Mouse (Mus musculus) lung, embryonic 16.5 days (tissue): ENCODE results near the gene Trim7. TPM values are rescaled to one million over a fixed set of nuclear protein-coding genes. Genes with fewer than 3 reads are reported as not detected.
"Not testable (repeated sequence)": the region's sequence is repeated elsewhere in the genome, so short reads cannot be mapped to it uniquely, and the experiment has no call there.

Source experiments
- ATAC-seq: fragments of 200-750 bp; cut with Nextera tagmentation; 2 replicates; pipeline ENCODE4 v1.8.0; 2017; ENCODE audit warnings: low read depth, mild to moderate bottlenecking, moderate library complexity
- H3K27ac ChIP-seq: fragments of 300-500 bp; sonication (generic); 2 replicates; pipeline ENCODE4 v1.5.1; 2014; ENCODE audit warnings: mild to moderate bottlenecking, control low read depth, low read length
- H3K27me3 ChIP-seq: fragments of 300-500 bp; sonication (generic); 2 replicates; pipeline ENCODE4 v1.6.1; 2014; ENCODE audit warnings: low read depth, low read length, mixed read lengths; ENCODE audit not compliant: control insufficient read depth, insufficient read depth
- H3K36me3 ChIP-seq: fragments of 300-500 bp; sonication (generic); 2 replicates; pipeline ENCODE4 v1.6.1; 2014; ENCODE audit warnings: low read length; ENCODE audit not compliant: control insufficient read depth, insufficient read depth
- H3K4me1 ChIP-seq: fragments of 300-500 bp; sonication (generic); replicated peaks from 2 replicates; pipeline ENCODE4 v1.6.1; 2014; ENCODE audit warnings: low read length, mixed read lengths; ENCODE audit not compliant: control insufficient read depth, insufficient read depth
- H3K4me2 ChIP-seq: fragments of 300-500 bp; sonication (generic); 2 replicates; pipeline ENCODE4 v1.6.1; 2014; ENCODE audit warnings: low read depth, low read length, control low read depth
- H3K4me3 ChIP-seq: fragments of 300-500 bp; sonication (generic); 2 replicates; pipeline ENCODE4 v1.5.1; 2014; ENCODE audit warnings: mild to moderate bottlenecking, low read length, control low read depth
- H3K9ac ChIP-seq: fragments of 300-500 bp; sonication (generic); 2 replicates; pipeline ENCODE4 v1.6.1; 2014; ENCODE audit warnings: low read length, control low read depth
- H3K9me3 ChIP-seq: fragments of 300-500 bp; sonication (generic); 2 replicates; pipeline ENCODE4 v1.6.1; 2016; ENCODE audit warnings: low read length; ENCODE audit not compliant: control insufficient read depth
- whole genome bisulfite sequencing: fragments of 180-500 bp; shearing (Covaris S2); extraction: QIAGEN DNeasy Blood & Tissue Kit; methylation state at CpG from one replicate; pipeline ENCODE4 v1.1.7; 2014; 5-methylcytosine and 5-hydroxymethylcytosine counted together
- polyA plus RNA-seq: library from polyadenylated mRNA; unstranded; fragments of >200 nt; fragmentation: Nextera tagmentation; extraction: Ambion mirVana; gene quantifications from 2 replicates; pipeline ENCODE4 v1.2.1, GENCODE M21; 2015

The Trim7 gene
- polyA plus RNA-seq, 1 experiment from 2014 or later: 0.51 TPM

GRCm38 (mm10) chr11:48870781-48871180 lies 44.8 kb downstream of the Trim7 start:
- Histone ChIP-seq H3K4me1 (peaks cover 17% of the 10 kb centered on the region), H3K36me3 (no peaks in the 10 kb centered on the region), H3K4me3 (peak overlapping the region; percentile 64), H3K27ac (peak overlapping the region; percentile 71), H3K9me3 (no peaks in the 10 kb centered on the region), H3K9ac (peak overlapping the region; percentile 76), H3K4me2 (peak overlapping the region; percentile 69), H3K27me3 (no peaks in the 10 kb centered on the region)
- WGBS: 26% methylated on average over 7 of the region's 7 CpGs
- peak; percentile 30; the same call in 1 of the 2 replicates for ATAC-seq

- Histone ChIP-seq H3K27ac (peak within 1 kb of the TSS; percentile 71), H3K4me1 (peaks cover 17% of the 10 kb centered on the region), H3K9me3 (no peaks in the 10 kb centered on the region), H3K27me3 (no peaks in the 10 kb centered on the region), H3K4me2 (peak within 1 kb of the TSS; percentile 69), H3K4me3 (peak within 1 kb of the TSS; percentile 64), H3K36me3 (no peaks in the 10 kb centered on the region), H3K9ac (peak within 1 kb of the TSS; percentile 76)
- peak; percentile 58 for ATAC-seq
- WGBS: 1% methylated on average over 19 of the region's 19 CpGs
Observed at GRCm38 (mm10) chr11:48871201-48871772, 45.3 kb downstream of the Trim7 start, which contains the start of gene Irgm1. Gene Irgm1, minus strand, starts transcription at chr11:48871683.

- Histone ChIP-seq H3K9me3 (no peaks in the 10 kb centered on the region), H3K36me3 (no peaks in the 10 kb centered on the region), H3K4me1 (peaks cover 17% of the 10 kb centered on the region), H3K4me3 (peak overlapping the region; percentile 64), H3K9ac (peak overlapping the region; percentile 76), H3K27me3 (no peaks in the 10 kb centered on the region), H3K27ac (peak overlapping the region; percentile 71), H3K4me2 (peak overlapping the region; percentile 69)
- 6% methylated on average over 17 of the region's 17 CpGs for whole genome bisulfite sequencing
- ATAC-seq: peak; percentile 52
Observed at GRCm38 (mm10) chr11:48871817-48872541, 46.0 kb downstream of the Trim7 start.

GRCm38 (mm10) chr11:48872695-48873300 lies 46.9 kb downstream of the Trim7 start:
- Histone ChIP-seq H3K4me1 (peaks cover 17% of the 10 kb centered on the region), H3K4me3 (no peak overlapping the region)

GRCm38 (mm10) chr11:48873591-48874290 lies 47.8 kb downstream of the Trim7 start:
- no peaks in the 10 kb centered on the region for H3K36me3 ChIP-seq
- H3K9me3 ChIP-seq: no peaks in the 10 kb centered on the region
- H3K4me1 ChIP-seq: peaks cover 17% of the 10 kb centered on the region
- ATAC-seq: no peak
- WGBS: 54% methylated on average over 10 of the region's 10 CpGs
- H3K9ac ChIP-seq: no peak overlapping the region
- no peak overlapping the region for H3K4me3 ChIP-seq
- H3K27ac ChIP-seq: no peak overlapping the region
- H3K27me3 ChIP-seq: no peaks in the 10 kb centered on the region
- no peak overlapping the region for H3K4me2 ChIP-seq

More at GRCm38 (mm10) chr11:48872695-48873300, 46.9 kb downstream of the Trim7 start:
- Histone ChIP-seq H3K27me3 (no peaks in the 10 kb centered on the region), H3K36me3 (no peaks in the 10 kb centered on the region), H3K9ac (peak overlapping the region; percentile 76), H3K4me2 (peak overlapping the region; percentile 69), H3K27ac (peak overlapping the region; percentile 71), H3K9me3 (no peaks in the 10 kb centered on the region)
- WGBS: 62% methylated on average over 7 of the region's 7 CpGs
- ATAC-seq: no peak

GRCm38 (mm10) chr11:48874465-48874864 lies 48.5 kb downstream of the Trim7 start:
- Histone ChIP-seq H3K4me2 (no peak overlapping the region), H3K4me1 (peaks cover 12% of the 10 kb centered on the region), H3K9me3 (no peaks in the 10 kb centered on the region), H3K36me3 (no peaks in the 10 kb centered on the region), H3K27ac (no peak overlapping the region), H3K27me3 (no peaks in the 10 kb centered on the region), H3K9ac (no peak overlapping the region), H3K4me3 (no peak overlapping the region)
- WGBS: 1% methylated on average over 4 of the region's 4 CpGs
- ATAC-seq: no peak

GRCm38 (mm10) chr11:48875343-48875837 lies 49.5 kb downstream of the Trim7 start:
- WGBS: 83% methylated on average over 1 of the region's 1 CpGs
- not testable (repeated sequence) for H3K9me3 ChIP-seq, H3K36me3 ChIP-seq, H3K4me1 ChIP-seq, H3K9ac ChIP-seq, H3K4me3 ChIP-seq, H3K27me3 ChIP-seq, H3K4me2 ChIP-seq, H3K27ac ChIP-seq, ATAC-seq

GRCm38 (mm10) chr11:48876680-48877079 lies 50.7 kb downstream of the Trim7 start:
- Histone ChIP-seq H3K27ac (no peak overlapping the region), H3K4me2 (no peak overlapping the region), H3K9me3 (no peaks in the 10 kb centered on the region), H3K9ac (no peak overlapping the region), H3K27me3 (no peaks in the 10 kb centered on the region), H3K4me3 (no peak overlapping the region), H3K4me1 (peaks cover 5% of the 10 kb centered on the region), H3K36me3 (no peaks in the 10 kb centered on the region)
- 88% methylated on average over 1 of the region's 1 CpGs for WGBS
- no peak for ATAC-seq
